Mouse (Mus musculus): ENCODE results near the gene Pde1a. TPM values are rescaled to one million over a fixed set of nuclear protein-coding genes. Genes with fewer than 3 reads are reported as not detected.

Pde1a gene
- polyA plus RNA-seq, 1 experiment: not detected

- Histone ChIP-seq H3K79me3 (ENCODE audit: low read depth) (no peaks in the 10 kb centered on the region), H3K36me3 (ENCODE audit: control insufficient read depth, insufficient read depth) (no peaks in the 10 kb centered on the region), H3K27me3 (ENCODE audit: control insufficient read depth, insufficient read depth, insufficient read length) (no peaks in the 10 kb centered on the region), H3K79me2 (ENCODE audit: control insufficient read depth, insufficient read depth) (no peaks in the 10 kb centered on the region), H3ac (ENCODE audit: control insufficient read depth, insufficient read length, low read depth) (no peak overlapping the region), H3K4me3 (ENCODE audit: insufficient read depth, poor library complexity, severe bottlenecking) (no peak overlapping the region)
- no peak for TF ChIP-seq MYOD1 (IDR thresholded peaks at IDR 0.05; ENCODE audit: control insufficient read depth, insufficient read length, low read depth)
Observed at GRCm38 (mm10) chr2:79991642-79992041, 137.6 kb downstream of the Pde1a start.

GRCm38 (mm10) chr2:79983778-79984177 lies 145.5 kb downstream of the Pde1a start:
- no peaks in the 10 kb centered on the region for H3K36me3 ChIP-seq (ENCODE audit: control insufficient read depth, insufficient read depth)
- H3K79me3 ChIP-seq (ENCODE audit: low read depth): no peaks in the 10 kb centered on the region
- H3ac ChIP-seq (ENCODE audit: control insufficient read depth, insufficient read length, low read depth): no peak overlapping the region
- H3K4me3 ChIP-seq (ENCODE audit: insufficient read depth, poor library complexity, severe bottlenecking): no peak overlapping the region
- no peaks in the 10 kb centered on the region for H3K27me3 ChIP-seq (ENCODE audit: control insufficient read depth, insufficient read depth, insufficient read length)
- H3K79me2 ChIP-seq (ENCODE audit: control insufficient read depth, insufficient read depth): no peaks in the 10 kb centered on the region
- TF ChIP-seq MYOD1 (IDR thresholded peaks at IDR 0.05; ENCODE audit: control insufficient read depth, insufficient read length, low read depth): peak; percentile 69
- TF ChIP-seq CTCF (IDR thresholded peaks at IDR 0.05; ENCODE audit: control insufficient read depth, insufficient read depth, insufficient read length): no peak

- peak; percentile 76 for TF ChIP-seq MYOD1 (IDR thresholded peaks at IDR 0.05; ENCODE audit: control insufficient read depth, insufficient read length, low read depth)
- peak; percentile 13 for TF ChIP-seq FOSL1 (IDR thresholded peaks at IDR 0.05; ENCODE audit: insufficient read depth, low read length, poor library complexity, severe bottlenecking)
- peak; percentile 13 for TF ChIP-seq MAX (IDR thresholded peaks at IDR 0.05)
- TF ChIP-seq CEBPB (IDR thresholded peaks at IDR 0.05; ENCODE audit: low read depth): no peak
- Histone ChIP-seq H3K4me3 (ENCODE audit: insufficient read depth, poor library complexity, severe bottlenecking) (no peak overlapping the region), H3K36me3 (ENCODE audit: control insufficient read depth, insufficient read depth) (no peaks in the 10 kb centered on the region), H3ac (ENCODE audit: control insufficient read depth, insufficient read length, low read depth) (no peak overlapping the region), H3K79me2 (ENCODE audit: control insufficient read depth, insufficient read depth) (no peaks in the 10 kb centered on the region), H3K27me3 (ENCODE audit: control insufficient read depth, insufficient read depth, insufficient read length) (no peaks in the 10 kb centered on the region), H3K79me3 (ENCODE audit: low read depth) (no peaks in the 10 kb centered on the region)
Observed at GRCm38 (mm10) chr2:79983222-79983632, 146.0 kb downstream of the Pde1a start.

GRCm38 (mm10) chr2:79981781-79982180 lies 147.5 kb downstream of the Pde1a start:
- Histone ChIP-seq H3K79me3 (ENCODE audit: low read depth) (no peaks in the 10 kb centered on the region), H3ac (ENCODE audit: control insufficient read depth, insufficient read length, low read depth) (no peak overlapping the region), H3K36me3 (ENCODE audit: control insufficient read depth, insufficient read depth) (no peaks in the 10 kb centered on the region), H3K4me3 (ENCODE audit: insufficient read depth, poor library complexity, severe bottlenecking) (no peak overlapping the region), H3K27me3 (ENCODE audit: control insufficient read depth, insufficient read depth, insufficient read length) (no peaks in the 10 kb centered on the region), H3K79me2 (ENCODE audit: control insufficient read depth, insufficient read depth) (no peaks in the 10 kb centered on the region)
- TF ChIP-seq MAX (IDR thresholded peaks at IDR 0.05): no peak
- no peak for TF ChIP-seq CTCF (IDR thresholded peaks at IDR 0.05; ENCODE audit: control insufficient read depth, insufficient read depth, insufficient read length)
- TF ChIP-seq MYOD1 (IDR thresholded peaks at IDR 0.05; ENCODE audit: control insufficient read depth, insufficient read length, low read depth): no peak
- TF ChIP-seq MYOG (IDR thresholded peaks at IDR 0.05; ENCODE audit: control insufficient read depth, extremely low read depth, insufficient read length): no peak
- no peak for TF ChIP-seq USF1 (IDR thresholded peaks at IDR 0.05; ENCODE audit: low read depth)
- TF ChIP-seq CEBPB (IDR thresholded peaks at IDR 0.05; ENCODE audit: low read depth): no peak
- TF ChIP-seq FOSL1 (IDR thresholded peaks at IDR 0.05; ENCODE audit: insufficient read depth, low read length, poor library complexity, severe bottlenecking): no peak

- no peak for TF ChIP-seq MYOG (IDR thresholded peaks at IDR 0.05; ENCODE audit: control insufficient read depth, extremely low read depth, insufficient read length)
- TF ChIP-seq FOSL1 (IDR thresholded peaks at IDR 0.05; ENCODE audit: insufficient read depth, low read length, poor library complexity, severe bottlenecking): no peak
- no peak for TF ChIP-seq MAX (IDR thresholded peaks at IDR 0.05)
- no peak for TF ChIP-seq MYOD1 (IDR thresholded peaks at IDR 0.05; ENCODE audit: control insufficient read depth, insufficient read length, low read depth)
- TF ChIP-seq USF1 (IDR thresholded peaks at IDR 0.05; ENCODE audit: low read depth): no peak
- no peak for TF ChIP-seq CTCF (IDR thresholded peaks at IDR 0.05; ENCODE audit: control insufficient read depth, insufficient read depth, insufficient read length)
- no peak for TF ChIP-seq CEBPB (IDR thresholded peaks at IDR 0.05; ENCODE audit: low read depth)
- Histone ChIP-seq H3ac (ENCODE audit: control insufficient read depth, insufficient read length, low read depth) (no peak overlapping the region), H3K79me2 (ENCODE audit: control insufficient read depth, insufficient read depth) (no peaks in the 10 kb centered on the region), H3K4me3 (ENCODE audit: insufficient read depth, poor library complexity, severe bottlenecking) (no peak overlapping the region), H3K27me3 (ENCODE audit: control insufficient read depth, insufficient read depth, insufficient read length) (no peaks in the 10 kb centered on the region), H3K36me3 (ENCODE audit: control insufficient read depth, insufficient read depth) (no peaks in the 10 kb centered on the region), H3K79me3 (ENCODE audit: low read depth) (no peaks in the 10 kb centered on the region)
Observed at GRCm38 (mm10) chr2:79978992-79979391, 150.3 kb downstream of the Pde1a start.

GRCm38 (mm10) chr2:79977259-79977658 lies 152.0 kb downstream of the Pde1a start:
- Histone ChIP-seq H3K79me3 (ENCODE audit: low read depth) (no peaks in the 10 kb centered on the region), H3K4me3 (ENCODE audit: insufficient read depth, poor library complexity, severe bottlenecking) (no peak overlapping the region), H3K36me3 (ENCODE audit: control insufficient read depth, insufficient read depth) (no peaks in the 10 kb centered on the region), H3ac (ENCODE audit: control insufficient read depth, insufficient read length, low read depth) (no peak overlapping the region), H3K79me2 (ENCODE audit: control insufficient read depth, insufficient read depth) (no peaks in the 10 kb centered on the region), H3K27me3 (ENCODE audit: control insufficient read depth, insufficient read depth, insufficient read length) (no peaks in the 10 kb centered on the region)
- TF ChIP-seq MYOG (IDR thresholded peaks at IDR 0.05; ENCODE audit: control insufficient read depth, extremely low read depth, insufficient read length) (no peak), CEBPB (IDR thresholded peaks at IDR 0.05; ENCODE audit: low read depth) (no peak), USF1 (IDR thresholded peaks at IDR 0.05; ENCODE audit: low read depth) (no peak), CTCF (IDR thresholded peaks at IDR 0.05; ENCODE audit: control insufficient read depth, insufficient read depth, insufficient read length) (no peak), MYOD1 (IDR thresholded peaks at IDR 0.05; ENCODE audit: control insufficient read depth, insufficient read length, low read depth) (no peak), FOSL1 (IDR thresholded peaks at IDR 0.05; ENCODE audit: insufficient read depth, low read length, poor library complexity, severe bottlenecking) (no peak), MAX (IDR thresholded peaks at IDR 0.05) (no peak)
